22 mouse cellular contexts compared by ENCODE assay signal in the genomic region with DNA sequence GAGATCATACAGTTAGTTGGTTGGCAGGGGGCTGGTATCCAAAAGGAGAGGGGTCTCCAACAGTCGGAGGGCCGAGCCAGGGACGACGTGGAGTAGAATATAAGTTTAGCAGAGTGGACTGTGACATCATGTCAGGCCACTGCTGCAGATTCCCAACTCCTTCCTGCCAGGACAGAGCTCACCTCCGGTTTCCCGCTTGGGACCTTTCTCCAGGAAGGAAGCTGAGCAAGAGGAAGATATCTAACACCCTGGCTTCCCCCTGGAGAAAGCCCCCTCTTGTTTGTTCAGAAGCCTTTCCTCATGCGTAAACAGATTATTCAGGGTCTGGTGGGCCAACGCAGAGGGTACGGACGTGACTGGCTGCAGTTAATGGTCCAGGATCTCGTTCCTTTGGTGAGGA. TPM values are rescaled to one million over a fixed set of nuclear protein-coding genes. Genes with fewer than 3 reads are reported as not detected.
A peak's percentile ranks its signal among the peaks of the same experiment; 100 is the strongest.
DNase-seq lines count a peak whose midpoint lies in the region; ATAC-seq lines count a peak whose summit lies in the region.
"Had no signal": no experiment of that assay in that cellular context is flagged by ENCODE, and none has a peak within 500 bp of the region (broad histone marks: within the 10 kb centered on the region; RNA-seq: fewer than 3 reads in every experiment).

No protein-coding gene starts in this region.

- ATAC-seq in heart, embryonic 12.5 days (ENCODE audit: insufficient number of reproducible peaks, low FRiP score) = no peak; the same call in 1 of the 2 replicates
- ATAC-seq: CD4-positive, CD25-positive, alpha-beta regulatory T cell, adult 4 months; forebrain, embryonic 13.5 days; intestine, embryonic 15.5 days had no signal

- no peaks in the 10 kb centered on the region for H3K4me1 ChIP-seq in heart, embryonic 12.5 days (replicated peaks)
- H3K4me1 ChIP-seq: forebrain, embryonic 13.5 days; hindbrain, embryonic 15.5 days; intestine, embryonic 15.5 days; limb, embryonic 15.5 days; lung, embryonic 15.5 days had no signal

- H3K9me3 ChIP-seq in heart, embryonic 12.5 days (replicated peaks) = no peaks in the 10 kb centered on the region
- H3K9me3 ChIP-seq: forebrain, embryonic 13.5 days; hindbrain, embryonic 15.5 days; intestine, embryonic 15.5 days; limb, embryonic 15.5 days; lung, embryonic 15.5 days had no signal

- H3K27me3 ChIP-seq in heart, embryonic 12.5 days (replicated peaks) = no peaks in the 10 kb centered on the region
- H3K27me3 ChIP-seq: forebrain, embryonic 13.5 days; hindbrain, embryonic 15.5 days; intestine, embryonic 15.5 days; limb, embryonic 15.5 days; lung, embryonic 15.5 days had no signal

- no peak overlapping the region for H3K27ac ChIP-seq in heart, embryonic 12.5 days (ENCODE audit: poor library complexity, severe bottlenecking)
- H3K27ac ChIP-seq: forebrain, embryonic 13.5 days; gastrocnemius, adult 2 months; hindbrain, embryonic 15.5 days; intestine, embryonic 15.5 days; left cerebral cortex, adult 2 months; limb, embryonic 15.5 days; liver, embryonic 14.5 days; lung, embryonic 15.5 days had no signal

- no peak overlapping the region for H3K4me2 ChIP-seq in heart, embryonic 12.5 days
- H3K4me2 ChIP-seq: forebrain, embryonic 13.5 days; hindbrain, embryonic 15.5 days; intestine, embryonic 15.5 days; limb, embryonic 15.5 days; lung, embryonic 15.5 days had no signal

- no peaks in the 10 kb centered on the region for H3K36me3 ChIP-seq in heart, embryonic 12.5 days
- H3K36me3 ChIP-seq: hindbrain, embryonic 15.5 days; intestine, embryonic 15.5 days; limb, embryonic 15.5 days; lung, embryonic 15.5 days had no signal

- no peak overlapping the region for H3K4me3 ChIP-seq in heart, embryonic 12.5 days
- H3K4me3 ChIP-seq: forebrain, embryonic 13.5 days; gastrocnemius, adult 2 months; hindbrain, embryonic 15.5 days; intestine, embryonic 15.5 days; left cerebral cortex, adult 2 months; limb, embryonic 15.5 days; lung, embryonic 15.5 days had no signal

- intact Hi-C loops in heart, postnatal 10 days (cut with DNase I) = no loop called here
- intact Hi-C loops in left cerebral cortex, postnatal 4 days (cut with DNase I) = no loop called here

- 56% methylated on average over 11 of the region's 11 CpGs for WGBS in heart, embryonic 12.5 days

- no peak overlapping the region for H3K9ac ChIP-seq in heart, embryonic 12.5 days
- H3K9ac ChIP-seq: forebrain, embryonic 13.5 days; hindbrain, embryonic 15.5 days; intestine, embryonic 15.5 days; limb, embryonic 15.5 days; liver, embryonic 14.5 days; lung, embryonic 15.5 days had no signal

- DNase-seq in adrenal gland, postnatal 36 days = peak; percentile 6 to 9
- DNase-seq in adrenal gland, postnatal 4 days (ENCODE audit: low spot score in 2 of 2) = no peak
- peak; percentile 16 to 28 for DNase-seq in heart, postnatal 10 days
- DNase-seq in lung, postnatal 4 days = peak; percentile 9 to 27
- DNase-seq in lung, postnatal 10 days = no peak
- peak; percentile 27 for DNase-seq in kidney, postnatal 14 days
- DNase-seq in left cerebral cortex, postnatal 4 days = no peak
- DNase-seq: cerebellum, adult 8-10 months; gastrocnemius, adult 2 months; midbrain, embryonic 14.5 days; right cerebral cortex, postnatal 25 days; spleen, adult 18-20 months had no signal

RNA-seq across cellular contexts. Expression of a gene that starts 7.6 kb away (rescaled TPM):
- 1 to 10 TPM in 1 of 2 experiments, under 1 TPM in 1; 0.99 to 1.5 TPM for total RNA-seq in adrenal gland, postnatal 36 days (2021)
- 1 to 10 TPM in 1 of 2 experiments, under 1 TPM in 1; 0.79 to 2.2 TPM for total RNA-seq in adrenal gland, postnatal 4 days (2021)
- total RNA-seq in heart, postnatal 10 days (2021) = 1 to 10 TPM in 1 of 2 experiments, under 1 TPM in 1; 0.99 to 2.0 TPM
- 8.0 and 10.0 TPM in 2 replicates for polyA plus RNA-seq in heart, embryonic 12.5 days (2016; fragmentation: Nextera tagmentation; extraction: Ambion mirVana)
- total RNA-seq in left cerebral cortex, postnatal 4 days (2021) = not detected
- total RNA-seq: layer of hippocampus, postnatal 10 days had no signal
- polyA plus RNA-seq: CD4-positive, CD25-positive, alpha-beta regulatory T cell, adult 4 months had no signal

RNA-seq across cellular contexts. Expression of a gene that starts 9.6 kb away (rescaled TPM):
- total RNA-seq in adrenal gland, postnatal 36 days (2021) = 1 to 10 TPM; 3.8 to 5.3 TPM
- total RNA-seq in adrenal gland, postnatal 4 days (2021) = 1 to 10 TPM; 6.4 to 7.5 TPM
- 1 to 10 TPM; 4.4 to 5.0 TPM for total RNA-seq in heart, postnatal 10 days (2021)
- polyA plus RNA-seq in heart, embryonic 12.5 days (2016; fragmentation: Nextera tagmentation; extraction: Ambion mirVana) = 12.1 and 12.9 TPM in 2 replicates
- total RNA-seq in left cerebral cortex, postnatal 4 days (2021) = 1 to 10 TPM; 6.8 to 7.6 TPM
- polyA plus RNA-seq: CD4-positive, CD25-positive, alpha-beta regulatory T cell, adult 4 months had no signal

RNA-seq across cellular contexts. Expression of a gene that starts 47.3 kb away (rescaled TPM):
- total RNA-seq in adrenal gland, postnatal 36 days (2021) = 10 to 100 TPM; 21.5 to 22.3 TPM
- 10 to 100 TPM; 45.8 to 48.8 TPM for total RNA-seq in adrenal gland, postnatal 4 days (2021)
- total RNA-seq in heart, postnatal 10 days (2021) = 10 to 100 TPM; 14.9 to 16.2 TPM
- 42.6 and 44.0 TPM in 2 replicates for polyA plus RNA-seq in heart, embryonic 12.5 days (2016; fragmentation: Nextera tagmentation; extraction: Ambion mirVana)
- total RNA-seq in left cerebral cortex, postnatal 4 days (2021) = 10 to 100 TPM; 49.6 to 51.8 TPM

RNA-seq across cellular contexts. Expression of a gene that starts 58.5 kb away (rescaled TPM):
- total RNA-seq in adrenal gland, postnatal 36 days (2021) = 1 to 10 TPM; 5.7 to 8.9 TPM
- 10 to 100 TPM in 1 of 2 experiments, 1 to 10 TPM in 1; 7.9 to 11.5 TPM for total RNA-seq in adrenal gland, postnatal 4 days (2021)
- 1 to 10 TPM; 6.9 to 7.0 TPM for total RNA-seq in heart, postnatal 10 days (2021)
- polyA plus RNA-seq in heart, embryonic 12.5 days (2016; fragmentation: Nextera tagmentation; extraction: Ambion mirVana) = 1.9 and 3.2 TPM in 2 replicates
- total RNA-seq in left cerebral cortex, postnatal 4 days (2021) = 100 to 1,000 TPM; 266 to 271 TPM

Comparison
In these comparisons a context has a peak if more than half of its experiments do, and no peak if none do; other contexts are left out.
1. DNase-seq: peak in adrenal gland, postnatal 36 days (2 of 2), heart, postnatal 10 days (2 of 2), lung, postnatal 4 days (2 of 2) and kidney, postnatal 14 days (single experiment); none in adrenal gland, postnatal 4 days (0 of 2), lung, postnatal 10 days (single experiment) and left cerebral cortex, postnatal 4 days (single experiment).